Mouse (Mus musculus) midbrain, embryonic 11.5 days (tissue): ENCODE results near the gene Faim2. TPM values are rescaled to one million over a fixed set of nuclear protein-coding genes. Genes with fewer than 3 reads are reported as not detected.
A peak's percentile ranks its signal among the peaks of the same experiment; 100 is the strongest.

Experiments used
- ATAC-seq: fragments of 200-750 bp; cut with Nextera tagmentation; 2 replicates; pipeline ENCODE4 v1.8.0; 2017; ENCODE audit warnings: moderate TSS enrichment, moderate library complexity; ENCODE audit not compliant: low FRiP score
- DNase-seq: peaks from one replicate; pipeline ENCODE4 v3.0.0; 2015; ENCODE audit warnings: low spot score; ENCODE audit errors: missing footprints
- H3K27ac ChIP-seq: fragments of 300-500 bp; sonication (generic); 2 replicates; pipeline ENCODE4 v1.5.1; 2014; ENCODE audit warnings: low read depth, low read length
- H3K27me3 ChIP-seq: fragments of 300-500 bp; sonication (generic); 2 replicates; pipeline ENCODE4 v1.6.1; 2014; ENCODE audit warnings: mild to moderate bottlenecking, low read length, moderate library complexity, mixed read lengths; ENCODE audit not compliant: control insufficient read depth, insufficient read depth
- H3K36me3 ChIP-seq: fragments of 300-500 bp; sonication (generic); 2 replicates; pipeline ENCODE4 v1.6.1; 2014; ENCODE audit warnings: mild to moderate bottlenecking, low read length, moderate library complexity, mixed read lengths; ENCODE audit not compliant: control insufficient read depth, insufficient read depth
- H3K4me1 ChIP-seq: fragments of 300-500 bp; sonication (generic); 2 replicates; pipeline ENCODE4 v1.6.1; 2014; ENCODE audit warnings: low read length; ENCODE audit not compliant: control insufficient read depth, insufficient read depth
- H3K4me2 ChIP-seq: fragments of 300-500 bp; sonication (generic); 2 replicates; pipeline ENCODE4 v1.6.1; 2014; ENCODE audit warnings: mild to moderate bottlenecking, moderate library complexity
- H3K4me3 ChIP-seq: fragments of 300-500 bp; sonication (generic); 2 replicates; pipeline ENCODE4 v1.5.1; 2014; ENCODE audit warnings: low read depth, low read length
- H3K9ac ChIP-seq: fragments of 300-500 bp; sonication (generic); 2 replicates; pipeline ENCODE4 v1.6.1; 2014; ENCODE audit warnings: low read length
- H3K9me3 ChIP-seq: fragments of 300-500 bp; sonication (generic); 2 replicates; pipeline ENCODE4 v1.6.1; 2016; ENCODE audit warnings: low read length; ENCODE audit not compliant: control insufficient read depth
- WGBS: fragments of 180-500 bp; shearing (Covaris S2); extraction: QIAGEN DNeasy Blood & Tissue Kit; methylation state at CpG from one replicate; pipeline ENCODE4 v1.1.7; 2014; 5-methylcytosine and 5-hydroxymethylcytosine counted together
- polyA plus RNA-seq: library from polyadenylated mRNA; unstranded; fragments of >200 nt; fragmentation: Nextera tagmentation; extraction: Ambion mirVana; gene quantifications from 2 replicates; pipeline ENCODE4 v1.2.1, GENCODE M21; 2014

Faim2 gene
- polyA plus RNA-seq, 1 experiment from 2014 or later: 0.81 TPM

DNA sequence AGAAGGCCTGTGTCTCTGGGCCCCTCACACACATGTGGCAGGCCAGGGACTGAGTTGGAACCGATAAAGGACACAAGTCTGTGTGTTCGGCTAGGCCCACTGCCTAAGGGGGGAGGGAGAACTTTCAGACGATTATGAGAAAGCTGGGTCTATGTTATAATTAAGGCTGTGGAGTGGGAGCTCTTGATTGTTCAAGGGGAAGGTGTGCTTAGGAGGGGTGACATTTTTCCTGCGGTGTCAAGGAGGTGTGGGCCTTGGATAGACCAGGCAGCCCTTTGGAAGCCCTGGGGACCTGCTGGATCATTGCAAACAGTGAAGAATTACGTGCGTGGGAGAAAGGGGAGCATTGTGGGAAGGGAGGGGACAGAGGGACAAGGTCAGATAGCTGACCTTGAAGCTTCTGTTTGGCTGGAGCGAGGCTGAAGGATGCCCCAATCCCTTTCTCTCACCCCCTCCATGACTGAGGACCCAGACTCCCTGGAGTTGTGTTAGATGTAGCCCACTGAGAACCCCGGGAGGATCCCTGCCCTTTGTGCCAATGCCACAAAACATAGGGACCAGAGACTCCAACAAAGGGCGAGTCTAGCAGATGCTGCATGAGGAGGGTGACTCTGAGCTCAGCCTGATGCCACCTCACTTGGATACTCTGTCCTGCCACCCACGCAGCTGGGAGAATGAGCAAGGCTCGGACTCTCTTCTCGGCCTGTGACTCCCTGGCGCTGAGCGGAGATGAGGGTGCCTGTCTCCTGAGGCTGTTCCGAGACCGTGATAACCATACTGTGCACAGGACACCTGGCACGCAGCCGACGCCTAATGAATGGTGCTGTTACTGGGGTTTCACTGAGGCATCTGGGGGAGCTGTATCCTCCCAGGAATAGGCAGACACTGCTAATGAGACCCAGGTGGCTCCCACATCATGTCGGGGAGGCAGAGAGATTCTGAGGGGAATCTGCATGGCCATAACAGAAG, 26.4 kb downstream of the Faim2 start:
- DNase-seq (no peak), ATAC-seq (no peak)
- WGBS: 75% methylated on average over 20 of the region's 20 CpGs
- H3K4me3 ChIP-seq: no peak overlapping the region
- H3K9me3 ChIP-seq: no peaks in the 10 kb centered on the region
- peaks cover 5% of the 10 kb centered on the region for H3K4me1 ChIP-seq
- H3K27ac ChIP-seq: no peak overlapping the region
- no peaks in the 10 kb centered on the region for H3K27me3 ChIP-seq
- H3K36me3 ChIP-seq: no peaks in the 10 kb centered on the region
- H3K9ac ChIP-seq: no peak overlapping the region
- no peak overlapping the region for H3K4me2 ChIP-seq

GRCm38 (mm10) chr15:99500320-99500719, 27.6 kb downstream of the Faim2 start:
- DNase-seq: no peak
- Histone ChIP-seq H3K4me3 (no peak overlapping the region), H3K9ac (no peak overlapping the region), H3K4me2 (no peak overlapping the region), H3K27ac (no peak overlapping the region), H3K4me1 (peaks cover 5% of the 10 kb centered on the region), H3K27me3 (no peaks in the 10 kb centered on the region), H3K9me3 (no peaks in the 10 kb centered on the region), H3K36me3 (no peaks in the 10 kb centered on the region)
- WGBS: 61% methylated on average over 5 of the region's 5 CpGs
- no peak for ATAC-seq

GRCm38 (mm10) chr15:99499726-99500125, 28.2 kb downstream of the Faim2 start:
- 61% methylated on average over 6 of the region's 6 CpGs for WGBS
- no peak overlapping the region for H3K9ac ChIP-seq
- no peak overlapping the region for H3K27ac ChIP-seq
- H3K4me2 ChIP-seq: no peak overlapping the region
- no peaks in the 10 kb centered on the region for H3K27me3 ChIP-seq
- no peaks in the 10 kb centered on the region for H3K9me3 ChIP-seq
- DNase-seq: no peak
- H3K36me3 ChIP-seq: no peaks in the 10 kb centered on the region
- ATAC-seq: no peak
- peaks cover 5% of the 10 kb centered on the region for H3K4me1 ChIP-seq
- no peak overlapping the region for H3K4me3 ChIP-seq

DNA sequence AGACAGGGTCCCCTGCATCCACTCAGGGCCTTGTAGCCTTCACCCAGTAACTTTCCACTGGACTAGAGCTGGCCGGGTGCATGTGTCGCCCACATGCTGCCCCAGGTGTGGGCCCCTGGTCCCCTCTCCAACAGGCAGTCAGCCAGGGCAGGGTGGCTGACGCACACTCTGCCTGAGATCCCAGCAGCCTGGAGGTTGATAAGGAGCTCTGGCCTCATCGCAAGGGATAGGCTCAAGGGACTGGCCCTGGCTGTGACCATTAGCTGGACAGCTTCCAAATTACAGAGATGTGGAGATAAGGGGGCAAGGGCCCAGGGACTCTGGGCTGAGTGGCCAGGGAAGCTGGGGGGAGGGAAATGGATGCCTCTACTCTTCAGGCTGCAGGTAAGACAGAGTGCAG, 29.2 kb downstream of the Faim2 start:
- no peak for ATAC-seq
- H3K9ac ChIP-seq: no peak overlapping the region
- no peak for DNase-seq
- no peaks in the 10 kb centered on the region for H3K9me3 ChIP-seq
- H3K4me2 ChIP-seq: no peak overlapping the region
- no peak overlapping the region for H3K27ac ChIP-seq
- H3K27me3 ChIP-seq: no peaks in the 10 kb centered on the region
- no peaks in the 10 kb centered on the region for H3K36me3 ChIP-seq
- H3K4me3 ChIP-seq: no peak overlapping the region
- 80% methylated on average over 4 of the region's 4 CpGs for WGBS
- peaks cover 5% of the 10 kb centered on the region for H3K4me1 ChIP-seq

DNA sequence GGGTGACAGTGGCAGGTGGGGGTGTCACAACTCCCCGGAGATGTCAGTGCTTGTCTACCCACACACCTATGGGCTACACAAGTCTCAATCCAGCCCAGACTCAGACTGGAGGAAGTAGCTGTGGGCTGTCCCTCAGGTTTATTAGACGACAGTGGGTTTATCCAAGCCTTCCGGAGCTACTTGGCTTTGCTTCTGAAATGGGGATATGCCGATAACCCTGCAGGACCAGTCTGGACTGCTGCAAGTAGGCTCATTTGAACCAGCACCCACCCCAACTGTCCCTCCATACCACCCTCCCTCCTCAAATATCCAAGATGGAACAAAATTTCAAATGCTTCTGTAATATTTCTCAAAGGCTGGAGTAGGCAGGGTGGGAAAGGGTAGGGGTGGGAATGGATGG, 29.6 kb downstream of the Faim2 start:
- ATAC-seq: no peak
- Histone ChIP-seq H3K9ac (no peak overlapping the region), H3K4me1 (peaks cover 5% of the 10 kb centered on the region), H3K4me2 (no peak overlapping the region), H3K9me3 (no peaks in the 10 kb centered on the region), H3K36me3 (no peaks in the 10 kb centered on the region), H3K27me3 (no peaks in the 10 kb centered on the region), H3K27ac (no peak overlapping the region), H3K4me3 (no peak overlapping the region)
- WGBS: 85% methylated on average over 4 of the region's 4 CpGs
- DNase-seq: no peak

GRCm38 (mm10) chr15:99497527-99498242, 30.3 kb downstream of the Faim2 start:
- WGBS: 56% methylated on average over 12 of the region's 12 CpGs
- Histone ChIP-seq H3K4me2 (no peak overlapping the region), H3K9ac (no peak overlapping the region), H3K27me3 (no peaks in the 10 kb centered on the region), H3K4me1 (peaks cover 5% of the 10 kb centered on the region), H3K27ac (no peak overlapping the region), H3K36me3 (no peaks in the 10 kb centered on the region), H3K4me3 (no peak overlapping the region), H3K9me3 (no peaks in the 10 kb centered on the region)
- DNase-seq (no peak), ATAC-seq (no peak; the same call in 1 of the 2 replicates)

DNA sequence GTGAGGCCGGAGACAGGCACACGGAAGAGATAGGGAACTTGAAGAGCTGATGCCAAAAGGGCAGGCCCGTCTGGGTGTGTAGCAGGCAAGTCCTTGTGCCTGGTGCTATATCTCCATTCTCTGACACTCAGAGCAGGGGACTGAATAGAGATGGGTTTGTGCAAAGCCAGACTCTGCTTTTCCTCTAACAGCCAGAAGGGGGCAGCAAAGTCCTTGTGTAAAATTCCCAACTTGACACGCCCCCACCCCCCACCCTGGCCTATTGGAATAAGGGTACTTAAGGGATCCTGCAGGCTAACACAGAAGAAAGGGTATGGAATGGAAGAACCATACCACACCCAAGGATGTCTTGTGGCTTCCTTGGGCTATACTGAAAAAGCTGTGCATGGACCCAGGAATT, 30.9 kb downstream of the Faim2 start:
- DNase-seq: peak; percentile 97
- H3K4me3 ChIP-seq: no peak overlapping the region
- no peak overlapping the region for H3K27ac ChIP-seq
- no peaks in the 10 kb centered on the region for H3K27me3 ChIP-seq
- no peak overlapping the region for H3K9ac ChIP-seq
- peaks cover 2% of the 10 kb centered on the region for H3K4me1 ChIP-seq
- H3K36me3 ChIP-seq: no peaks in the 10 kb centered on the region
- no peak overlapping the region for H3K4me2 ChIP-seq
- no peaks in the 10 kb centered on the region for H3K9me3 ChIP-seq
- peak; percentile 64 for ATAC-seq
- 10% methylated on average over 4 of the region's 4 CpGs for WGBS

DNA sequence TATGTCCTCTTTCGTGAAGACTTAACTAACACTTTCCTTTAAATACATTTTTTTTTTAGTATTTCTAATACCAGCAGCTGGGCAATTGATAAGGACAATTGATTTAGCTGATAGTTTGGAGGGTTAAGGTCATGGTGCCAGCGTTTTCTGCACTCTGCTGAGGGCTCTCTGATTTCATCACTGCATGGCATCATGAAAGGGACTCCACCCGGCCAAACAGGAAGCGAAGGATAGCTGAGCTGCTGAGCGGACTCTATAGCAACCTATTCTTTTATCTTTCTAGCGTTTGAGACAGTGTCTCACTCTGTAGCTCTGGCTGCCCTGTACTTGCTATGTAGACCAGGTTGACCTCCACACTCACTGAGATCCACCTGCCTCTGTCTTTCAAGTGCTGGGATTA, 43.2 kb downstream of the Faim2 start:
- ATAC-seq (no peak), DNase-seq (peak; percentile 45)
- no peak overlapping the region for H3K9ac ChIP-seq
- H3K9me3 ChIP-seq: no peaks in the 10 kb centered on the region
- H3K4me2 ChIP-seq: no peak overlapping the region
- no peak overlapping the region for H3K4me3 ChIP-seq
- H3K27ac ChIP-seq: no peak overlapping the region
- H3K4me1 ChIP-seq: no peaks in the 10 kb centered on the region
- H3K27me3 ChIP-seq: no peaks in the 10 kb centered on the region
- 76% methylated on average over 6 of the region's 6 CpGs for WGBS
- no peaks in the 10 kb centered on the region for H3K36me3 ChIP-seq

GRCm38 (mm10) chr15:99475814-99476213, 52.2 kb downstream of the Faim2 start:
- H3K4me1 ChIP-seq: peaks cover 7% of the 10 kb centered on the region; the same call in 1 of the 2 replicates
- no peak overlapping the region for H3K4me3 ChIP-seq
- H3K36me3 ChIP-seq: peaks cover under 1% of the 10 kb centered on the region; the same call in 1 of the 2 replicates
- H3K4me2 ChIP-seq: no peak overlapping the region
- ATAC-seq (no peak), DNase-seq (peak; percentile 59)
- no peak overlapping the region for H3K9ac ChIP-seq
- 78% methylated on average over 1 of the region's 1 CpGs for WGBS
- no peaks in the 10 kb centered on the region for H3K9me3 ChIP-seq
- H3K27ac ChIP-seq: no peak overlapping the region
- no peaks in the 10 kb centered on the region for H3K27me3 ChIP-seq
